Mouse (Mus musculus) lung, postnatal 0 days (tissue): ENCODE measurements around the gene Zfp69. TPM values are rescaled to one million over a fixed set of nuclear protein-coding genes. Genes with fewer than 3 reads are reported as not detected.

Source experiments
- ATAC-seq: fragments of 200-750 bp; cut with Nextera tagmentation; 2 replicates; pipeline ENCODE4 v1.8.0; 2017; ENCODE audit warnings: moderate library complexity
- DNase-seq: peaks from one replicate; pipeline ENCODE4 v3.0.0-alpha.2; 2016; ENCODE audit warnings: low spot score
- H3K27ac ChIP-seq: fragments of 300-500 bp; sonication (generic); 2 replicates; pipeline ENCODE4 v1.5.1; 2014; ENCODE audit warnings: antibody characterized with exemption, mild to moderate bottlenecking, low read length, mixed read lengths
- H3K27me3 ChIP-seq: fragments of 300-500 bp; sonication (generic); replicated peaks from 2 replicates; pipeline ENCODE4 v1.6.1; 2014; ENCODE audit warnings: low read length, mixed read lengths; ENCODE audit not compliant: insufficient read depth
- H3K36me3 ChIP-seq: fragments of 300-500 bp; sonication (generic); 2 replicates; pipeline ENCODE4 v1.6.1; 2014; ENCODE audit warnings: low read length, mixed read lengths; ENCODE audit not compliant: insufficient read depth
- H3K4me1 ChIP-seq: fragments of 300-500 bp; sonication (generic); 2 replicates; pipeline ENCODE4 v1.6.1; 2014; ENCODE audit warnings: antibody characterized with exemption, low read depth, low read length, mixed read lengths; ENCODE audit not compliant: insufficient read depth
- H3K4me2 ChIP-seq: fragments of 300-500 bp; sonication (generic); replicated peaks from 2 replicates; pipeline ENCODE4 v1.6.1; 2014; ENCODE audit warnings: low read depth, mild to moderate bottlenecking, low read length, moderate library complexity, mixed read lengths
- H3K4me3 ChIP-seq: fragments of 300-500 bp; sonication (generic); 2 replicates; pipeline ENCODE4 v1.5.1; 2014; ENCODE audit warnings: low read depth, low read length
- H3K9ac ChIP-seq: fragments of 300-500 bp; sonication (generic); replicated peaks from 2 replicates; pipeline ENCODE4 v1.6.1; 2014; ENCODE audit warnings: low read depth, mild to moderate bottlenecking
- H3K9me3 ChIP-seq: fragments of 300-500 bp; sonication (generic); 2 replicates; pipeline ENCODE4 v1.6.1; 2016; ENCODE audit warnings: low read length, mixed read lengths
- CTCF ChIP-seq: IDR thresholded peaks from 2 replicates; pipeline ENCODE4 v1.5.1; 2016; ENCODE audit warnings: antibody characterized with exemption, mild to moderate bottlenecking
- EP300 ChIP-seq: IDR thresholded peaks from 2 replicates; pipeline ENCODE4 v1.6.1; 2016; ENCODE audit warnings: antibody characterized with exemption, mild to moderate bottlenecking, control low read depth
- WGBS: fragments of 180-500 bp; shearing (Covaris S2); extraction: QIAGEN DNeasy Blood & Tissue Kit; methylation state at CpG from one replicate; pipeline ENCODE4 v1.1.7; 2014; 5-methylcytosine and 5-hydroxymethylcytosine counted together
- microRNA-seq: library from miRNA; unstranded; fragments of <30 nt; microRNA quantifications from one replicate; pipeline ENCODE4, GENCODE M21; 2016
- polyA plus RNA-seq: library from polyadenylated mRNA; unstranded; fragments of >200 nt; fragmentation: Nextera tagmentation; extraction: Ambion mirVana; gene quantifications from 2 replicates; pipeline ENCODE4 v1.2.1, GENCODE M21; 2015

The Zfp69 gene
- polyA plus RNA-seq, 1 experiment from 2014 or later: 6.7 TPM

- no peak overlapping the region for H3K9ac ChIP-seq
- DNase-seq (no peak), ATAC-seq (no peak)
- no peaks in the 10 kb centered on the region for H3K27me3 ChIP-seq
- WGBS: 8% methylated on average over 4 of the region's 4 CpGs
- peaks cover 5% of the 10 kb centered on the region; the same call in 1 of the 2 replicates for H3K4me1 ChIP-seq
- no peak overlapping the region for H3K27ac ChIP-seq
- H3K36me3 ChIP-seq: no peaks in the 10 kb centered on the region
- no peak for TF ChIP-seq CTCF
- TF ChIP-seq EP300: no peak
- H3K4me2 ChIP-seq: no peak overlapping the region
- no peaks in the 10 kb centered on the region for H3K9me3 ChIP-seq
- no peak overlapping the region for H3K4me3 ChIP-seq
Measured at GRCm38 (mm10) chr4:120886131-120886530, 65.4 kb downstream of the Zfp69 start.

- Histone ChIP-seq H3K4me1 (peaks cover 5% of the 10 kb centered on the region; the same call in 1 of the 2 replicates), H3K4me3 (no peak overlapping the region), H3K27ac (no peak overlapping the region), H3K9me3 (no peaks in the 10 kb centered on the region), H3K4me2 (0 out of 2 replicates have a peak overlapping the region, but pooled peaks have one; percentile 8), H3K27me3 (no peaks in the 10 kb centered on the region), H3K36me3 (no peaks in the 10 kb centered on the region), H3K9ac (no peak overlapping the region)
- TF ChIP-seq EP300 (no peak), CTCF (no peak)
- ATAC-seq (no peak), DNase-seq (peak; percentile 17)
- WGBS: 19% methylated on average over 13 of the region's 13 CpGs
Measured at GRCm38 (mm10) chr4:120885208-120886120, 66.0 kb downstream of the Zfp69 start.

- Histone ChIP-seq H3K4me1 (peaks cover 5% of the 10 kb centered on the region; the same call in 1 of the 2 replicates), H3K9ac (no peak overlapping the region), H3K36me3 (no peaks in the 10 kb centered on the region), H3K4me2 (no peak overlapping the region), H3K27ac (no peak overlapping the region), H3K27me3 (no peaks in the 10 kb centered on the region), H3K9me3 (no peaks in the 10 kb centered on the region), H3K4me3 (no peak overlapping the region)
- 46% methylated on average over 5 of the region's 5 CpGs for WGBS
- TF ChIP-seq EP300 (no peak), CTCF (no peak)
- ATAC-seq: no peak
- DNase-seq: no peak
Measured at GRCm38 (mm10) chr4:120882002-120882625, 69.4 kb downstream of the Zfp69 start.

GRCm38 (mm10) chr4:120880731-120881432, 70.6 kb downstream of the Zfp69 start:
- Histone ChIP-seq H3K4me1 (peaks cover 3% of the 10 kb centered on the region; the same call in 1 of the 2 replicates), H3K4me3 (no peak overlapping the region), H3K27ac (no peak overlapping the region), H3K4me2 (no peak overlapping the region), H3K9me3 (no peaks in the 10 kb centered on the region), H3K27me3 (no peaks in the 10 kb centered on the region), H3K36me3 (no peaks in the 10 kb centered on the region), H3K9ac (no peak overlapping the region)
- no peak for DNase-seq
- 42% methylated on average over 6 of the region's 6 CpGs for WGBS
- no peak for ATAC-seq
- TF ChIP-seq EP300 (no peak), CTCF (no peak)

Small RNAs within 50 kb of the gene (microRNA-seq; reads per million reads assigned to microRNA genes)
- 0.73 reads per million for gene Mir7015

Other genes with a start within 250 kb of the Zfp69 start
- gene Kcnq4, start 203.1 kb downstream of the Zfp69 start, polyA plus RNA-seq: 3.1 and 3.9 TPM in 2 replicates
- 53.7 and 54.5 TPM in 2 replicates for gene Nfyc, start 120.1 kb downstream of the Zfp69 start, polyA plus RNA-seq
- 0.21 and 0.26 TPM in 2 replicates for gene Rims3, start 96.9 kb downstream of the Zfp69 start, polyA plus RNA-seq
- gene Exo5, start 26.7 kb downstream of the Zfp69 start, polyA plus RNA-seq: 12.6 and 13.1 TPM in 2 replicates
- gene Smap2, start 65.5 kb upstream of the Zfp69 start, polyA plus RNA-seq: 10.8 and 12.4 TPM in 2 replicates
- 1.6 and 1.8 TPM in 2 replicates for gene Col9a2, start 87.7 kb upstream of the Zfp69 start, polyA plus RNA-seq
- 24.8 and 28.6 TPM in 2 replicates for gene Zmpste24, start 146.5 kb upstream of the Zfp69 start, polyA plus RNA-seq
- not detected in 2 replicates for gene Tmco2, start 157.5 kb upstream of the Zfp69 start, polyA plus RNA-seq